Mouse (Mus musculus): ENCODE data around the gene Sco2. TPM values are rescaled to one million over a fixed set of nuclear protein-coding genes. Genes with fewer than 3 reads are reported as not detected.

Gene Sco2
- polyA plus RNA-seq, 1 experiment from 2014 or later: 7.4 TPM

DNA sequence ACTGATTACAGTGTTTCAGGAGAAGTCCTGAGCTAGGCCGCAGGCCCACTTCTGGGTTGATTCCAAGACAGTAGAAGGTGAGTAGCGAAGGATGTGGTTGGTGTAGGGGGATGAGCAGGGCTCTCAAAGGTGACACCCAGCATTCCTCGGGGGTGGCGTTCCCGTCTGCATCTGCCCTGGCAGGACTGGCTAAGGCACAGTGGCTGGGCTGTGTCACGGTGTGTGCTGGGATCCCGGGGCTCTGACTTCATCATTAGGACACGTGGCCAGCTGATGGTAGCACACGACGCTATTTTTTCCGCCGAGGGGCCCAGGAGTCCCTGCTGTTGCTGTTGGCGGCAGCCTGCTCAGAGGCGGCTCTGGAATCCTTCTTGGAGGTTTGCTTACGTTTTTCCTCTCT is 22.3 kb downstream of the Sco2 start:
- Histone ChIP-seq H3K27ac (ENCODE audit: low read depth, low read length) (no peak overlapping the region), H3K9ac (ENCODE audit: low read depth, low read length) (no peak overlapping the region), H3K4me1 (ENCODE audit: control insufficient read depth, insufficient read depth, low read length) (peaks cover 8% of the 10 kb centered on the region), H3K9me3 (replicated peaks; ENCODE audit: control insufficient read depth, low read length) (no peaks in the 10 kb centered on the region), H3K36me3 (ENCODE audit: control insufficient read depth, insufficient read depth, low read length) (peaks cover 21% of the 10 kb centered on the region), H3K4me3 (ENCODE audit: low read depth, low read length) (no peak overlapping the region), H3K4me2 (no peak overlapping the region), H3K27me3 (ENCODE audit: control insufficient read depth, insufficient read depth, low read length) (no peaks in the 10 kb centered on the region)
- no peak for ATAC-seq (replicated peaks; ENCODE audit: insufficient number of reproducible peaks, low FRiP score, low TSS enrichment)
- WGBS (ENCODE audit: insufficient replicate concordance): 81% methylated on average over 15 of the region's 15 CpGs

- no peaks in the 10 kb centered on the region for H3K27me3 ChIP-seq (ENCODE audit: control insufficient read depth, insufficient read depth, low read length)
- no peak for ATAC-seq (replicated peaks; ENCODE audit: insufficient number of reproducible peaks, low FRiP score, low TSS enrichment)
- 74% methylated on average over 5 of the region's 5 CpGs for WGBS (ENCODE audit: insufficient replicate concordance)
- H3K4me1 ChIP-seq (ENCODE audit: control insufficient read depth, insufficient read depth, low read length): peaks cover 8% of the 10 kb centered on the region
- H3K36me3 ChIP-seq (ENCODE audit: control insufficient read depth, insufficient read depth, low read length): peaks cover 21% of the 10 kb centered on the region
- H3K4me3 ChIP-seq (ENCODE audit: low read depth, low read length): no peak overlapping the region
- no peaks in the 10 kb centered on the region for H3K9me3 ChIP-seq (replicated peaks; ENCODE audit: control insufficient read depth, low read length)
- no peak overlapping the region for H3K9ac ChIP-seq (ENCODE audit: low read depth, low read length)
- H3K27ac ChIP-seq (ENCODE audit: low read depth, low read length): no peak overlapping the region
- H3K4me2 ChIP-seq: no peak overlapping the region
Observed at GRCm38 (mm10) chr15:89350447-89350846, 23.2 kb downstream of the Sco2 start.

GRCm38 (mm10) chr15:89343325-89343724 is 30.3 kb downstream of the Sco2 start:
- 79% methylated on average over 3 of the region's 3 CpGs for WGBS (ENCODE audit: insufficient replicate concordance)
- no peak overlapping the region for H3K9ac ChIP-seq (ENCODE audit: low read depth, low read length)
- H3K4me2 ChIP-seq: no peak overlapping the region
- no peak overlapping the region for H3K27ac ChIP-seq (ENCODE audit: low read depth, low read length)
- H3K4me1 ChIP-seq (ENCODE audit: control insufficient read depth, insufficient read depth, low read length): no peaks in the 10 kb centered on the region
- no peaks in the 10 kb centered on the region for H3K27me3 ChIP-seq (ENCODE audit: control insufficient read depth, insufficient read depth, low read length)
- no peaks in the 10 kb centered on the region for H3K36me3 ChIP-seq (ENCODE audit: control insufficient read depth, insufficient read depth, low read length)
- ATAC-seq (replicated peaks; ENCODE audit: insufficient number of reproducible peaks, low FRiP score, low TSS enrichment): no peak
- H3K9me3 ChIP-seq (replicated peaks; ENCODE audit: control insufficient read depth, low read length): no peaks in the 10 kb centered on the region
- no peak overlapping the region for H3K4me3 ChIP-seq (ENCODE audit: low read depth, low read length)

DNA sequence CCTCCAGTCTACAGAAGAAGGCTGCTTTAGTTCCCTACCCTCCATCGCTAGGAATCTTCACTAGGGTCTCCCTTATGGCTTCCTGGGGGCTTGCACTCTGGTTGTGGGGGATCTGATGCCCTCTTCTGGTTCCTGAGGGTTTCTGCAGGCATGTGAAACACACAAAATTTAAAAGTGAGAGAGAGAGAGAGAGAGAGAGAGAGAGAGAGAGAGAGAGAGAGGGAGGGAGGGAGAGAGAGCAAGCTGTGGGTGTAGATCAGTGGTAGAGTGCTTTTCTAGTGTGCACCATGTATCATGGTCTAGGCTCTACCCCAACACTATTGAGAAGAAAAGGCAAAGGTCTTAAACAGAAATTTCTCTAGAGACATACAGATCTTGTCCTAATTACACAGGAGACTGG is 32.0 kb downstream of the Sco2 start:
- H3K27ac ChIP-seq (ENCODE audit: low read depth, low read length): no peak overlapping the region
- H3K4me3 ChIP-seq (ENCODE audit: low read depth, low read length): no peak overlapping the region
- 48% methylated on average over 1 of the region's 1 CpGs for WGBS (ENCODE audit: insufficient replicate concordance)
- no peak for ATAC-seq (replicated peaks; ENCODE audit: insufficient number of reproducible peaks, low FRiP score, low TSS enrichment)
- H3K36me3 ChIP-seq (ENCODE audit: control insufficient read depth, insufficient read depth, low read length): no peaks in the 10 kb centered on the region
- H3K4me1 ChIP-seq (ENCODE audit: control insufficient read depth, insufficient read depth, low read length): no peaks in the 10 kb centered on the region
- no peak overlapping the region for H3K9ac ChIP-seq (ENCODE audit: low read depth, low read length)
- no peak overlapping the region for H3K4me2 ChIP-seq
- H3K27me3 ChIP-seq (ENCODE audit: control insufficient read depth, insufficient read depth, low read length): no peaks in the 10 kb centered on the region
- H3K9me3 ChIP-seq (replicated peaks; ENCODE audit: control insufficient read depth, low read length): no peaks in the 10 kb centered on the region

GRCm38 (mm10) chr15:89340136-89340535 is 33.5 kb downstream of the Sco2 start:
- Histone ChIP-seq H3K4me2 (no peak overlapping the region), H3K4me1 (ENCODE audit: control insufficient read depth, insufficient read depth, low read length) (no peaks in the 10 kb centered on the region), H3K9ac (ENCODE audit: low read depth, low read length) (no peak overlapping the region), H3K27me3 (ENCODE audit: control insufficient read depth, insufficient read depth, low read length) (no peaks in the 10 kb centered on the region), H3K36me3 (ENCODE audit: control insufficient read depth, insufficient read depth, low read length) (no peaks in the 10 kb centered on the region), H3K9me3 (replicated peaks; ENCODE audit: control insufficient read depth, low read length) (no peaks in the 10 kb centered on the region), H3K4me3 (ENCODE audit: low read depth, low read length) (no peak overlapping the region), H3K27ac (ENCODE audit: low read depth, low read length) (no peak overlapping the region)
- 83% methylated on average over 3 of the region's 3 CpGs for WGBS (ENCODE audit: insufficient replicate concordance)
- ATAC-seq (replicated peaks; ENCODE audit: insufficient number of reproducible peaks, low FRiP score, low TSS enrichment): no peak

GRCm38 (mm10) chr15:89339696-89340095 is 34.0 kb downstream of the Sco2 start:
- no peaks in the 10 kb centered on the region for H3K4me1 ChIP-seq (ENCODE audit: control insufficient read depth, insufficient read depth, low read length)
- H3K4me3 ChIP-seq (ENCODE audit: low read depth, low read length): no peak overlapping the region
- no peaks in the 10 kb centered on the region for H3K27me3 ChIP-seq (ENCODE audit: control insufficient read depth, insufficient read depth, low read length)
- 88% methylated on average over 2 of the region's 2 CpGs for WGBS (ENCODE audit: insufficient replicate concordance)
- H3K9ac ChIP-seq (ENCODE audit: low read depth, low read length): no peak overlapping the region
- H3K4me2 ChIP-seq: no peak overlapping the region
- no peak for ATAC-seq (replicated peaks; ENCODE audit: insufficient number of reproducible peaks, low FRiP score, low TSS enrichment)
- no peaks in the 10 kb centered on the region for H3K9me3 ChIP-seq (replicated peaks; ENCODE audit: control insufficient read depth, low read length)
- H3K27ac ChIP-seq (ENCODE audit: low read depth, low read length): no peak overlapping the region
- H3K36me3 ChIP-seq (ENCODE audit: control insufficient read depth, insufficient read depth, low read length): no peaks in the 10 kb centered on the region

GRCm38 (mm10) chr15:89336422-89336821 is 37.2 kb downstream of the Sco2 start:
- Histone ChIP-seq H3K9ac (ENCODE audit: low read depth, low read length) (no peak overlapping the region), H3K4me1 (ENCODE audit: control insufficient read depth, insufficient read depth, low read length) (no peaks in the 10 kb centered on the region), H3K27me3 (ENCODE audit: control insufficient read depth, insufficient read depth, low read length) (no peaks in the 10 kb centered on the region), H3K27ac (ENCODE audit: low read depth, low read length) (no peak overlapping the region), H3K36me3 (ENCODE audit: control insufficient read depth, insufficient read depth, low read length) (no peaks in the 10 kb centered on the region), H3K4me3 (ENCODE audit: low read depth, low read length) (no peak overlapping the region), H3K9me3 (replicated peaks; ENCODE audit: control insufficient read depth, low read length) (no peaks in the 10 kb centered on the region), H3K4me2 (no peak overlapping the region)
- 71% methylated on average over 14 of the region's 14 CpGs for WGBS (ENCODE audit: insufficient replicate concordance)
- ATAC-seq (replicated peaks; ENCODE audit: insufficient number of reproducible peaks, low FRiP score, low TSS enrichment): no peak

DNA sequence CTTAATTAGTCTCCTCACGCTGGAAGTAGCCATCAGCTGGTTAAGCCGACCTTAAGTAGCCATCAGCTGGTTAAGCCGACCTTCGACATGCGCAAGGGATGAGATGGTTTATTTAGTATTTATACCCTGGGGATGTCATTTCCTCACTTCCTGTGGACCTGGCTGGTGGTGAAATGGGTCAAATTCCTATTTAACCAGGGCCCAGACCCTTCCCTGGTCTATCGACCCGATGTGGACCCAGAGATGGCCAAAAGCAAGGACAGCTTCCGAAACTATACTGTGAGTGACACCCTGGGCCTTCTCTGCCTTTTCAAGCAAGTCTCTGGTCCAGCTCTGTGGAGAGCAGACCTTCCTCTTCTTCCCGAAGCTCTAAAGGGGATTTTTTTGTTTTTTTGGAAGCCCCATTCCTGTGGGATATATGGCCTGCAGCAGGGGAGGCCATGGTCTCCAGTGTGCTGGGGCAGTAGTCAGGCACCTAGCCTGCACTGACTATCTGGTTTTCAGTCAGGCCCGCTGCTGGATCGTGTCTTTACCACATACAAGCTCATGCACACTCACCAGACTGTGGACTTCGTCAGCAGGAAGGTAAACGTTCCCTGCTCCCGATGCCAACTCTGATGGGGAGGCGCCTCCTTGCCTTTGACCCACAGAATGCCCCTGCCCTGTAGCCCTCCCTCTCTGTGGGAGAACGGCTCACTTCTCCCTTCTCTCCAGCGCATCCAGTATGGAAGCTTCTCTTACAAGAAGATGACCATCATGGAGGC is 38.7 kb downstream of the Sco2 start:
- Histone ChIP-seq H3K9me3 (replicated peaks; ENCODE audit: control insufficient read depth, low read length) (no peaks in the 10 kb centered on the region), H3K27me3 (ENCODE audit: control insufficient read depth, insufficient read depth, low read length) (no peaks in the 10 kb centered on the region), H3K36me3 (ENCODE audit: control insufficient read depth, insufficient read depth, low read length) (no peaks in the 10 kb centered on the region), H3K27ac (ENCODE audit: low read depth, low read length) (no peak overlapping the region), H3K4me1 (ENCODE audit: control insufficient read depth, insufficient read depth, low read length) (no peaks in the 10 kb centered on the region), H3K4me3 (ENCODE audit: low read depth, low read length) (no peak overlapping the region), H3K4me2 (no peak overlapping the region), H3K9ac (ENCODE audit: low read depth, low read length) (no peak overlapping the region)
- ATAC-seq (replicated peaks; ENCODE audit: insufficient number of reproducible peaks, low FRiP score, low TSS enrichment): no peak
- WGBS (ENCODE audit: insufficient replicate concordance): 75% methylated on average over 17 of the region's 17 CpGs

- no peaks in the 10 kb centered on the region for H3K36me3 ChIP-seq (ENCODE audit: control insufficient read depth, insufficient read depth, low read length)
- 86% methylated on average over 7 of the region's 7 CpGs for WGBS (ENCODE audit: insufficient replicate concordance)
- H3K27ac ChIP-seq (ENCODE audit: low read depth, low read length): no peak within 1 kb of the TSS
- no peak for ATAC-seq (replicated peaks; ENCODE audit: insufficient number of reproducible peaks, low FRiP score, low TSS enrichment)
- H3K4me2 ChIP-seq: no peak within 1 kb of the TSS
- no peaks in the 10 kb centered on the region for H3K27me3 ChIP-seq (ENCODE audit: control insufficient read depth, insufficient read depth, low read length)
- no peak within 1 kb of the TSS for H3K4me3 ChIP-seq (ENCODE audit: low read depth, low read length)
- H3K4me1 ChIP-seq (ENCODE audit: control insufficient read depth, insufficient read depth, low read length): no peaks in the 10 kb centered on the region
- H3K9me3 ChIP-seq (replicated peaks; ENCODE audit: control insufficient read depth, low read length): no peaks in the 10 kb centered on the region
- no peak within 1 kb of the TSS for H3K9ac ChIP-seq (ENCODE audit: low read depth, low read length)
Observed at GRCm38 (mm10) chr15:89334271-89334670, 39.4 kb downstream of the Sco2 start, which contains the start of gene Miox. TSS of gene Miox (plus strand) at chr15:89334398.
